Mouse (Mus musculus) forelimb bud, embryonic 11.5 days (tissue): ENCODE results near the gene Epha2.

ENCODE experiments used
- DNase-seq: peaks from one replicate; pipeline ENCODE4 v3.0.0-alpha.2; 2012; ENCODE audit warnings: low read depth, low spot score

Gene Epha2

GRCm38 (mm10) chr4:141301116-141301553 lies at the start of gene Epha2:
Gene Epha2 (plus strand): TSS chr4:141301240.
- DNase-seq = peak; percentile 85

GRCm38 (mm10) chr4:141252641-141253040 lies 48.4 kb upstream of the Epha2 start:
- DNase-seq = no peak

- no peak for DNase-seq
Observed at GRCm38 (mm10) chr4:141254234-141254633, 46.8 kb upstream of the Epha2 start.

GRCm38 (mm10) chr4:141257440-141257839 lies 43.6 kb upstream of the Epha2 start:
- no peak for DNase-seq

- DNase-seq = no peak
Observed at GRCm38 (mm10) chr4:141259413-141259812, 41.6 kb upstream of the Epha2 start.

GRCm38 (mm10) chr4:141260007-141260723 lies 40.9 kb upstream of the Epha2 start:
- DNase-seq = no peak

- no peak for DNase-seq
Observed at GRCm38 (mm10) chr4:141262906-141263637, 38.0 kb upstream of the Epha2 start.

GRCm38 (mm10) chr4:141265979-141266637 lies 34.9 kb upstream of the Epha2 start:
- DNase-seq = no peak

- no peak for DNase-seq
Observed at GRCm38 (mm10) chr4:141267250-141267649, 33.8 kb upstream of the Epha2 start.

GRCm38 (mm10) chr4:141267837-141268236 lies 33.2 kb upstream of the Epha2 start:
- DNase-seq = peak; percentile 55

GRCm38 (mm10) chr4:141268350-141268749 lies 32.7 kb upstream of the Epha2 start:
- DNase-seq = no peak

GRCm38 (mm10) chr4:141269080-141269479 lies 32.0 kb upstream of the Epha2 start:
- DNase-seq = no peak

GRCm38 (mm10) chr4:141270201-141270940 lies 30.7 kb upstream of the Epha2 start:
- DNase-seq = no peak

GRCm38 (mm10) chr4:141271228-141271627 lies 29.8 kb upstream of the Epha2 start:
- DNase-seq = no peak

- DNase-seq = no peak
Observed at GRCm38 (mm10) chr4:141271721-141272120, 29.3 kb upstream of the Epha2 start.

GRCm38 (mm10) chr4:141272878-141273277 lies 28.2 kb upstream of the Epha2 start:
- DNase-seq = no peak

GRCm38 (mm10) chr4:141273296-141273695 lies 27.7 kb upstream of the Epha2 start:
- DNase-seq = peak; percentile 83

GRCm38 (mm10) chr4:141274485-141275341 lies 26.3 kb upstream of the Epha2 start:
- no peak for DNase-seq

- no peak for DNase-seq
Observed at GRCm38 (mm10) chr4:141277157-141277556, 23.9 kb upstream of the Epha2 start.

GRCm38 (mm10) chr4:141278154-141278553 lies 22.9 kb upstream of the Epha2 start:
- DNase-seq = no peak

GRCm38 (mm10) chr4:141279327-141279726 lies 21.7 kb upstream of the Epha2 start:
- no peak for DNase-seq
